Mouse (Mus musculus) hindbrain, embryonic 15.5 days (tissue): Measurements from ENCODE around the gene Efcab2. TPM values are rescaled to one million over a fixed set of nuclear protein-coding genes. Genes with fewer than 3 reads are reported as not detected.

Experiments used
- ATAC-seq: fragments of 200-750 bp; cut with Nextera tagmentation; 2 replicates; pipeline ENCODE4 v1.8.0; 2017; ENCODE audit warnings: low read depth, moderate number of reproducible peaks, moderate TSS enrichment; ENCODE audit not compliant: low FRiP score
- H3K27ac ChIP-seq: fragments of 300-500 bp; sonication (generic); replicated peaks from 2 replicates; pipeline ENCODE4 v1.5.1; 2015; ENCODE audit warnings: mild to moderate bottlenecking, inconsistent platforms
- H3K27me3 ChIP-seq: fragments of 300-500 bp; sonication (generic); 2 replicates; pipeline ENCODE4 v1.6.1; 2015; ENCODE audit warnings: control low read depth, inconsistent platforms
- H3K36me3 ChIP-seq: fragments of 300-500 bp; sonication (generic); 2 replicates; pipeline ENCODE4 v1.6.1; 2015; ENCODE audit warnings: control low read depth, inconsistent platforms
- H3K4me1 ChIP-seq: fragments of 300-500 bp; sonication (generic); replicated peaks from 2 replicates; pipeline ENCODE4 v1.6.1; 2015; ENCODE audit warnings: control low read depth, inconsistent platforms
- H3K4me2 ChIP-seq: fragments of 300-500 bp; sonication (generic); 2 replicates; pipeline ENCODE4 v1.6.1; 2015; ENCODE audit warnings: moderate library complexity, mild to moderate bottlenecking, inconsistent platforms
- H3K4me3 ChIP-seq: fragments of 300-500 bp; sonication (generic); 2 replicates; pipeline ENCODE4 v1.5.1; 2015; ENCODE audit warnings: mild to moderate bottlenecking, inconsistent platforms
- H3K9ac ChIP-seq: fragments of 300-500 bp; sonication (generic); 2 replicates; pipeline ENCODE4 v1.6.1; 2015; ENCODE audit warnings: inconsistent platforms
- H3K9me3 ChIP-seq: fragments of 300-500 bp; sonication (generic); 2 replicates; pipeline ENCODE4 v1.6.1; 2016; ENCODE audit warnings: control low read depth, inconsistent platforms
- WGBS: fragments of 180-500 bp; shearing (Covaris S2); methylation state at CpG from one replicate; pipeline ENCODE4 v1.1.7; 2015; 5-methylcytosine and 5-hydroxymethylcytosine counted together
- polyA plus RNA-seq: library from polyadenylated mRNA; unstranded; fragments of >200 nt; fragmentation: Nextera tagmentation; extraction: Ambion mirVana; gene quantifications from 2 replicates; pipeline ENCODE4 v1.2.1, GENCODE M21; 2015

Efcab2 gene
- polyA plus RNA-seq, 1 experiment from 2014 or later: 11.2 TPM

DNA sequence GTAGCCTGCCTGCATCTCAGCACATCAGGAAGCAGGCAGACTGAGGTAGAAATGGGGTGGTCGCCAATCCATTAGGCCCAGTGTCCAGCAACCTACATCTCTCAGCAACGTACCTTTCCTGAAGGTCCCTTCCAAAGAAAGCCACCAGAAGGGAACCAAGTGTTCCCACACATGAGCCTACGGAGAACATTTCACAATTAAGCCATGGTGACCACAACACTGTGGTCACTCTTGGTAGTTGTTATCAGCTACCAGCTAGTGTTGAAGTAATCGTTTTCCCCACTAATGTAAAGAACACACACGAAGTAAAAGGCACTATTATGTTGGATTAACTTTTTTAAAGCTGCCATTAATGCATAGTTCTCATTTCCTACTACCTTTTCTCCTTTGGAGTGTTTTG is 85.8 kb downstream of the Efcab2 start:
- Histone ChIP-seq H3K4me2 (no peak overlapping the region), H3K4me1 (no peaks in the 10 kb centered on the region), H3K9me3 (no peaks in the 10 kb centered on the region), H3K9ac (no peak overlapping the region), H3K27ac (no peak overlapping the region), H3K4me3 (no peak overlapping the region), H3K27me3 (no peaks in the 10 kb centered on the region), H3K36me3 (no peaks in the 10 kb centered on the region)
- ATAC-seq: no peak
- 90% methylated on average over 5 of the region's 5 CpGs for WGBS

DNA sequence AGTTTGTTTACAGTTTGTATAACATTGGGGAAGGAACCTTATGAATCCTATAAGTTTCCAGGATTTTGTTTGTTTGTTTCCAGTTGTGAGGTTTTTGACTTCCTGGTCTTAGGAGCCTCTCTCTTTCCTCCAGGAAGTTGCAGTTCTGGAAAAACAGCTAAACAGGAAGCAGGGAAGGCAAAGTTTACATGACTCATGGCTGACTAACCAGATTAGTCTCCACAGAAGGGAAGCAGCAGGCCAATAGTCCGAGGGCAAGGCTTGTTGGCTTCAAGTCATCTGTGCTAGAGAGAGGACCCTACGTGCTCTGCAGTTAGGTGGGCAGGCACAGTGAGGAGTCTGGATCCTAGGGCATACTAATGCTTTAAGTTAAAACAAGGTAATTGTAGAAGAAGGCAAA is 86.6 kb downstream of the Efcab2 start:
- WGBS: 75% methylated on average over 2 of the region's 2 CpGs
- Histone ChIP-seq H3K9ac (no peak overlapping the region), H3K9me3 (no peaks in the 10 kb centered on the region), H3K27me3 (no peaks in the 10 kb centered on the region), H3K36me3 (no peaks in the 10 kb centered on the region), H3K4me1 (no peaks in the 10 kb centered on the region), H3K27ac (no peak overlapping the region), H3K4me2 (no peak overlapping the region), H3K4me3 (no peak overlapping the region)
- no peak for ATAC-seq

DNA sequence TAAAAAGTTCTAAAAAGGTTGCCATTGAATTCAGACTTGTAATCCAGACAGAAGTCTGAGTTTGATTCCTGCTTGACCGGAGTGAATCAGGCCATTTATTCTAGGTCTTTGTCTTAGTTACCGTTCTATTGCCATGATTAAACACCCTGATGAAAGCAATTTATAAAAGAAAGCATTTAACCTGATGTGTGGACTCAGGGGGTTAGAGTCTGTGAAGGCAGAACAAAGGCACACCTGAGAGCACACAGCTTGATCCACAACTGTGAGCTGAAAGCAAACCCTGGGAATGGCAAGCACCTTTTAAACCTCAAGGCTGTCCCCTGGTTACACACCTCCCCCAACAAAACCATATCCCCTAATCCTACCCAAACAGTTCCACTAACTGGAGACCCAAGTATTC is 90.3 kb downstream of the Efcab2 start:
- no peaks in the 10 kb centered on the region for H3K36me3 ChIP-seq
- no peaks in the 10 kb centered on the region for H3K27me3 ChIP-seq
- H3K4me1 ChIP-seq: no peaks in the 10 kb centered on the region
- no peak overlapping the region for H3K4me3 ChIP-seq
- no peak overlapping the region for H3K4me2 ChIP-seq
- no peak overlapping the region for H3K27ac ChIP-seq
- H3K9me3 ChIP-seq: no peaks in the 10 kb centered on the region
- H3K9ac ChIP-seq: no peak overlapping the region
- 51% methylated on average over 2 of the region's 2 CpGs for WGBS
- no peak for ATAC-seq

GRCm38 (mm10) chr1:178496841-178497240 is 91.0 kb downstream of the Efcab2 start:
- ATAC-seq: no peak
- H3K27ac ChIP-seq: no peak overlapping the region
- no peaks in the 10 kb centered on the region for H3K9me3 ChIP-seq
- WGBS: 42% methylated on average over 1 of the region's 1 CpGs
- no peak overlapping the region for H3K4me2 ChIP-seq
- H3K9ac ChIP-seq: no peak overlapping the region
- no peaks in the 10 kb centered on the region for H3K4me1 ChIP-seq
- no peak overlapping the region for H3K4me3 ChIP-seq
- H3K27me3 ChIP-seq: no peaks in the 10 kb centered on the region
- H3K36me3 ChIP-seq: no peaks in the 10 kb centered on the region

GRCm38 (mm10) chr1:178506938-178507337 is 101.1 kb downstream of the Efcab2 start:
- no peaks in the 10 kb centered on the region for H3K9me3 ChIP-seq
- H3K4me3 ChIP-seq: no peak overlapping the region
- no peaks in the 10 kb centered on the region for H3K36me3 ChIP-seq
- no peaks in the 10 kb centered on the region for H3K27me3 ChIP-seq
- WGBS: 95% methylated on average over 8 of the region's 8 CpGs
- H3K27ac ChIP-seq: no peak overlapping the region
- no peak for ATAC-seq
- no peak overlapping the region for H3K4me2 ChIP-seq
- no peak overlapping the region for H3K9ac ChIP-seq
- no peaks in the 10 kb centered on the region for H3K4me1 ChIP-seq

GRCm38 (mm10) chr1:178512323-178513031 is 106.6 kb downstream of the Efcab2 start:
- Histone ChIP-seq H3K27ac (no peak overlapping the region), H3K4me1 (peaks cover 5% of the 10 kb centered on the region; the same call in 1 of the 2 replicates), H3K27me3 (no peaks in the 10 kb centered on the region), H3K4me3 (no peak overlapping the region), H3K4me2 (no peak overlapping the region), H3K36me3 (no peaks in the 10 kb centered on the region), H3K9ac (no peak overlapping the region), H3K9me3 (no peaks in the 10 kb centered on the region)
- WGBS: 42% methylated on average over 7 of the region's 7 CpGs
- ATAC-seq: no peak

DNA sequence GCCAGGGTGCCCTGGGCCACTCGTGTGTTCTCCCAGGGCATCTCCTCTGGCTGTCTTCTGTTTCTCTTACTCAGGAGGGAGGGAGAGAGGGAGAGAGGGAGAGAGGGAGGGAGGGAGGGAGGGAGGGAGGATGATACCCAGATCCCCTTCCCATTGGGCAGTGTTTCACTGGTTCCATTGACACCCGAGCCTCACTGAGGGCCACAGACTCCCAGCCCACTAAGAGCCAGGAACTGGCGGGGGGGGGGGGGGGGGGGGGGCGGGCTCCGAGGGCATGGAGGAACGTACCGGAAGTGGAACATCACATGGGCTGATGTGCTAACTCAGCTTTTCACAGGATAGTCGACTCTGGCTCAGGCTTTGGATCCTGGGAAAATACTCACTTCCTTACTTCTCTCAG is 108.1 kb downstream of the Efcab2 start:
- Histone ChIP-seq H3K27ac (no peak overlapping the region), H3K9me3 (no peaks in the 10 kb centered on the region), H3K36me3 (no peaks in the 10 kb centered on the region), H3K4me3 (no peak overlapping the region), H3K9ac (no peak overlapping the region), H3K4me2 (no peak overlapping the region), H3K4me1 (peaks cover 5% of the 10 kb centered on the region; the same call in 1 of the 2 replicates), H3K27me3 (no peaks in the 10 kb centered on the region)
- no peak for ATAC-seq
- WGBS: 56% methylated on average over 5 of the region's 8 CpGs

DNA sequence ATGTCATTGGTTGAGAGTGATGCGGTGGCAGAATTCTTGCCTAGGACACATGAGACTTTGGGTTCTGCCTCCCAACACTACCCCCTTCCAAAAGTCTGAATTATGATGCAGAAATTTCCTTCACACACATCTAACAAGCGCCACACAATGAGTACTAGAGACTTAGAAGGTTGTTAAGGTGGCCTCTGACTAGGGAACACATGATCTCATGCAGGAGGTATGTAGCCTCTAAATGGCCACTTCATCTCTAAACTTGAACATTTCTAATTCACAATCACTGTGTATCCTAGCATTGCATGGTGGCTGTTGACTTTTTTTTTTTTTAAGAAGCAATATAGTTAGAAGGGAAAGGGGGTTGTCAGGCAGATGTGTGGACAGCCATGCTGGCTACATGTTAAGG is 110.0 kb downstream of the Efcab2 start:
- H3K27me3 ChIP-seq: no peaks in the 10 kb centered on the region
- no peak overlapping the region for H3K4me3 ChIP-seq
- H3K27ac ChIP-seq: no peak overlapping the region
- H3K9ac ChIP-seq: no peak overlapping the region
- H3K4me2 ChIP-seq: no peak overlapping the region
- H3K4me1 ChIP-seq: peaks cover 5% of the 10 kb centered on the region; the same call in 1 of the 2 replicates
- H3K36me3 ChIP-seq: no peaks in the 10 kb centered on the region
- no peaks in the 10 kb centered on the region for H3K9me3 ChIP-seq
- no peak for ATAC-seq
- 84% methylated on average over 2 of the region's 2 CpGs for WGBS

- H3K4me2 ChIP-seq: no peak overlapping the region
- peak; percentile 44 for ATAC-seq
- H3K4me1 ChIP-seq: no peaks in the 10 kb centered on the region
- 40% methylated on average over 5 of the region's 5 CpGs for WGBS
- H3K27me3 ChIP-seq: no peaks in the 10 kb centered on the region
- no peaks in the 10 kb centered on the region for H3K9me3 ChIP-seq
- no peaks in the 10 kb centered on the region for H3K36me3 ChIP-seq
- no peak overlapping the region for H3K9ac ChIP-seq
- H3K27ac ChIP-seq: no peak overlapping the region
- no peak overlapping the region for H3K4me3 ChIP-seq
Measured at GRCm38 (mm10) chr1:178522389-178522788, 116.5 kb downstream of the Efcab2 start.

DNA sequence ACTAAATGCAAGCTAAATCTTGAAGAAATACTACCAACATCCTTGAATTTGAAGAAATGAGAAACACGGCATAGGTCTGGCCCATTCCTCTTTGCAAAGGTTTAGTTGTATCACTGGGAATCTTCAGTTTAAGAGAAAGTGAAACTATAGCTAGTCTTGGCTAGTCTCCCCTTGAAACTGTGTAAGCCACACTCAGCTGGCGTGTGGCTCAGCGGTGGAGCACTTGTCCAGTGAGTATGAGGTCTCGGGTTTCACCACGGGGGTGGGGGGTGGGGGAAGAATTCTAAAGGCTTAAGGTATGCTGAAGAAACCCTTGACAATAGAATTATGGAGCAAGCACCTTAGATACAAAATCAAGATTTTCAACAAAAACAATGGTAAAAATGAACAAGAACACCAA is 117.3 kb downstream of the Efcab2 start:
- H3K27ac ChIP-seq: no peak overlapping the region
- no peak for ATAC-seq
- WGBS: 64% methylated on average over 5 of the region's 5 CpGs

DNA sequence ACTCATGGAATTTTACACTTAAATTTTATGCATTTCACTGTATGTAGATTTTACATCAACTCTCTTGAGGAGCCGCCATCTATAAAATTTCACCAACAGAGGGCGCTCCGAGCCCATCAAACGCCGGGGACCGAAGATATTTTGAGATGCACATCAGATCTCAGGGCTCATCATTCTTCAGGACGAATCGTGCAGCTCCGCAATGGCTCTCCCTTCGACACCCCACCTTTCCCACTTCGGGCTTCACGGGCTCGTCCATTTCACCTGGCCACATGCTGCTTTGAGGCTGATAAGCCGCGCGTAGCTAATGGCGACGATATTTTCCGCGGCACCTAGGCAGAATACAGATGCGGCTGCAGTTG is 121.3 kb downstream of the Efcab2 start:
- H3K9ac ChIP-seq: peak overlapping the region; percentile 72
- peak overlapping the region; percentile 56 for H3K4me3 ChIP-seq
- no peaks in the 10 kb centered on the region for H3K9me3 ChIP-seq
- H3K36me3 ChIP-seq: no peaks in the 10 kb centered on the region
- peaks cover 20% of the 10 kb centered on the region; the same call in 1 of the 2 replicates for H3K4me1 ChIP-seq
- under 1% methylated on average over 21 of the region's 21 CpGs for WGBS
- ATAC-seq: peak; percentile 24
- H3K4me2 ChIP-seq: peak overlapping the region; percentile 97
- H3K27me3 ChIP-seq: no peaks in the 10 kb centered on the region
- peak overlapping the region; percentile 96 for H3K27ac ChIP-seq

More for the DNA sequence above, 117.3 kb downstream of the Efcab2 start:
- H3K4me1 ChIP-seq: peaks cover 7% of the 10 kb centered on the region; the same call in 1 of the 2 replicates
- H3K27me3 ChIP-seq: no peaks in the 10 kb centered on the region
- H3K9me3 ChIP-seq: no peaks in the 10 kb centered on the region
- no peak overlapping the region for H3K4me2 ChIP-seq
- no peak overlapping the region for H3K9ac ChIP-seq
- no peaks in the 10 kb centered on the region for H3K36me3 ChIP-seq
- no peak overlapping the region for H3K4me3 ChIP-seq

GRCm38 (mm10) chr1:178527547-178528361 is 121.9 kb downstream of the Efcab2 start:
- H3K9me3 ChIP-seq: no peaks in the 10 kb centered on the region
- WGBS: under 1% methylated on average over 58 of the region's 59 CpGs
- peak overlapping the region; percentile 56 for H3K4me3 ChIP-seq

More at GRCm38 (mm10) chr1:178527547-178528361, 121.9 kb downstream of the Efcab2 start:
- ATAC-seq: peak; percentile 55
- Histone ChIP-seq H3K4me1 (peaks cover 26% of the 10 kb centered on the region; the same call in 1 of the 2 replicates), H3K4me2 (peak overlapping the region; percentile 97), H3K9ac (peak overlapping the region; percentile 72), H3K27ac (peak overlapping the region; percentile 96), H3K27me3 (no peaks in the 10 kb centered on the region), H3K36me3 (no peaks in the 10 kb centered on the region)
